Mouse (Mus musculus) MEL (cell line): ENCODE results near the gene Calm3. TPM values are rescaled to one million over a fixed set of nuclear protein-coding genes. Genes with fewer than 3 reads are reported as not detected.

ENCODE experiments used
- DNase-seq: peaks from one replicate; pipeline ENCODE4 v3.0.0; 2011; ENCODE audit warnings: low read depth, low spot score
- H3K27ac ChIP-seq: 2 replicates; pipeline ENCODE4 v1.5.1; 2012; ENCODE audit warnings: low read depth, mild to moderate bottlenecking, control low read depth, low read length, moderate library complexity; ENCODE audit not compliant: control insufficient read depth
- H3K27me3 ChIP-seq, 2 experiments: fragments of 150-350 bp in 1 of 2; sonication (generic) in 1 of 2; 2 replicates each; pipeline ENCODE4 v1.6.1; 2012; ENCODE audit warnings: low read length in 2 of 2, mild to moderate bottlenecking in 2 of 2, improper control_type of control experiment in 1 of 2, moderate library complexity in 1 of 2; ENCODE audit not compliant: insufficient read depth in 2 of 2, control insufficient read depth in 1 of 2
- H3K36me3 ChIP-seq, 2 experiments: 2 replicates each; pipeline ENCODE4 v1.6.1; 2012 to 2014; ENCODE audit warnings: low read length in 2 of 2, improper control_type of control experiment in 1 of 2, inconsistent platforms in 1 of 2, mild to moderate bottlenecking in 1 of 2; ENCODE audit not compliant: insufficient read depth in 2 of 2, control insufficient read depth in 1 of 2
- H3K4me1 ChIP-seq, 2 experiments: fragments of 150-350 bp in 1 of 2; sonication (generic) in 1 of 2; 2 replicates each; pipeline ENCODE4 v1.6.1; 2012; ENCODE audit warnings: low read length in 2 of 2, improper control_type of control experiment in 1 of 2, mild to moderate bottlenecking in 1 of 2; ENCODE audit not compliant: insufficient read depth in 2 of 2, control insufficient read depth in 1 of 2
- H3K4me3 ChIP-seq, 2 experiments: fragments of 150-350 bp in 1 of 2; sonication (generic) in 1 of 2; 2 replicates each; pipeline ENCODE4 v1.5.1; 2012; ENCODE audit warnings: low read depth in 2 of 2, low read length in 2 of 2, mild to moderate bottlenecking in 2 of 2, moderate library complexity in 2 of 2, control low read depth in 1 of 2, improper control_type of control experiment in 1 of 2; ENCODE audit not compliant: control insufficient read depth in 1 of 2, insufficient read depth in 1 of 2
- H3K79me2 ChIP-seq: 2 replicates; pipeline ENCODE4 v1.6.1; 2012; ENCODE audit warnings: mild to moderate bottlenecking, low read length, moderate library complexity; ENCODE audit not compliant: control insufficient read depth, poor library complexity, insufficient read depth
- H3K9ac ChIP-seq: 2 replicates; pipeline ENCODE4 v1.6.1; 2012; ENCODE audit warnings: low read depth, mild to moderate bottlenecking, control low read depth, low read length, moderate library complexity; ENCODE audit not compliant: control insufficient read depth, poor library complexity, severe bottlenecking
- H3K9me3 ChIP-seq: fragments of 150-350 bp; sonication (generic); replicated peaks from 2 replicates; pipeline ENCODE4 v1.6.1; 2012; ENCODE audit warnings: mild to moderate bottlenecking, low read length, improper control_type of control experiment, moderate library complexity; ENCODE audit not compliant: insufficient read depth
- CHD1 ChIP-seq: IDR thresholded peaks from 2 replicates; pipeline ENCODE4 v1.6.1; 2012; ENCODE audit warnings: low read depth, mild to moderate bottlenecking, inconsistent platforms, low read length, improper control_type of control experiment
- CTCF ChIP-seq, 3 experiments: IDR thresholded peaks in 2 of 3; conservative IDR thresholded peaks in 1 of 3; 2 replicates each; pipeline ENCODE4 v1.5.1; 2011 to 2012; ENCODE audit warnings: low read length in 3 of 3, low read depth in 2 of 3, mild to moderate bottlenecking in 2 of 3, improper control_type of control experiment in 1 of 3, inconsistent platforms in 1 of 3, mixed read lengths in 1 of 3, moderate library complexity in 1 of 3; ENCODE audit not compliant: control insufficient read depth in 1 of 3, insufficient read depth in 1 of 3, poor library complexity in 1 of 3, severe bottlenecking in 1 of 3
- E2F4 ChIP-seq: IDR thresholded peaks from 2 replicates; pipeline ENCODE4 v1.6.1; 2011; ENCODE audit warnings: low read depth, low read length, improper control_type of control experiment, borderline replicate concordance
- ELF1 ChIP-seq: IDR thresholded peaks from 2 replicates; pipeline ENCODE4 v1.6.1; 2014; ENCODE audit warnings: low read depth, mild to moderate bottlenecking, inconsistent platforms, low read length, improper control_type of control experiment, moderate library complexity
- EP300 ChIP-seq, 2 experiments: IDR thresholded peaks; 2 replicates each; pipeline ENCODE4 v1.6.1; 2011; ENCODE audit warnings: improper control_type of control experiment in 2 of 2, low read length in 2 of 2, low read depth in 1 of 2, mild to moderate bottlenecking in 1 of 2
- ETS1 ChIP-seq: IDR thresholded peaks from 2 replicates; pipeline ENCODE4 v1.6.1; 2012; ENCODE audit warnings: low read depth, mild to moderate bottlenecking, inconsistent platforms, low read length, improper control_type of control experiment, moderate library complexity
- GABPA ChIP-seq: IDR thresholded peaks from 2 replicates; pipeline ENCODE4 v1.6.1; 2012; ENCODE audit warnings: low read depth, mild to moderate bottlenecking, inconsistent platforms, low read length, improper control_type of control experiment, moderate library complexity
- GATA1 ChIP-seq: IDR thresholded peaks from 2 replicates; pipeline ENCODE4 v1.6.1; 2011; ENCODE audit warnings: low read depth, low read length, improper control_type of control experiment
- HCFC1 ChIP-seq: IDR thresholded peaks from 2 replicates; pipeline ENCODE4 v1.6.1; 2012; ENCODE audit warnings: low read depth, mild to moderate bottlenecking, inconsistent platforms, low read length, improper control_type of control experiment, moderate library complexity
- JUND ChIP-seq: IDR thresholded peaks from 2 replicates; pipeline ENCODE4 v1.6.1; 2011; ENCODE audit warnings: low read depth, mild to moderate bottlenecking, improper control_type of control experiment, low read length
- KAT2A ChIP-seq: conservative IDR thresholded peaks from 2 replicates; pipeline ENCODE4 v1.6.1; 2012; ENCODE audit warnings: low read depth, low read length, improper control_type of control experiment, inconsistent platforms
- MAX ChIP-seq: IDR thresholded peaks from 2 replicates; pipeline ENCODE4 v1.6.1; 2011; ENCODE audit warnings: low read length, improper control_type of control experiment
- MAZ ChIP-seq: IDR thresholded peaks from 2 replicates; pipeline ENCODE4 v1.6.1; 2012; ENCODE audit warnings: low read depth, mild to moderate bottlenecking, inconsistent platforms, low read length, improper control_type of control experiment
- MEF2A ChIP-seq: IDR thresholded peaks from 2 replicates; pipeline ENCODE4 v1.6.1; 2014; ENCODE audit warnings: low read depth, mild to moderate bottlenecking, inconsistent platforms, low read length, improper control_type of control experiment; ENCODE audit not compliant: poor library complexity, insufficient replicate concordance, severe bottlenecking; ENCODE audit errors: extremely low read depth
- MXI1 ChIP-seq: IDR thresholded peaks from 2 replicates; pipeline ENCODE4 v1.6.1; 2011; ENCODE audit warnings: mild to moderate bottlenecking, low read depth, low read length, improper control_type of control experiment
- MYB ChIP-seq: IDR thresholded peaks from 2 replicates; pipeline ENCODE4 v1.6.1; 2011; ENCODE audit warnings: mild to moderate bottlenecking, low read depth, low read length, improper control_type of control experiment
- NELFE ChIP-seq: IDR thresholded peaks from 2 replicates; pipeline ENCODE4 v1.6.1; 2011; ENCODE audit warnings: low read depth, low read length, improper control_type of control experiment
- NRF1 ChIP-seq: IDR thresholded peaks from 2 replicates; pipeline ENCODE4 v1.6.1; 2014; ENCODE audit warnings: low read depth, mild to moderate bottlenecking, inconsistent platforms, low read length, improper control_type of control experiment, moderate library complexity; ENCODE audit not compliant: poor library complexity, insufficient read depth, severe bottlenecking
- POLR2A ChIP-seq, 2 experiments: IDR thresholded peaks; 2 replicates each; pipeline ENCODE4 v1.6.1; 2011 to 2012; ENCODE audit warnings: low read length in 2 of 2, mild to moderate bottlenecking in 2 of 2, control low read depth in 1 of 2, improper control_type of control experiment in 1 of 2, low read depth in 1 of 2, moderate library complexity in 1 of 2; ENCODE audit not compliant: control insufficient read depth in 1 of 2, insufficient read depth in 1 of 2, poor library complexity in 1 of 2
- POLR2AphosphoS2 ChIP-seq: IDR thresholded peaks from 2 replicates; pipeline ENCODE4 v1.6.1; 2011; ENCODE audit warnings: low read length, improper control_type of control experiment
- POLR2AphosphoS5 ChIP-seq: IDR thresholded peaks from 2 replicates; pipeline ENCODE4 v1.6.1; 2012; ENCODE audit warnings: low read depth, borderline replicate concordance, mild to moderate bottlenecking, inconsistent platforms, low read length, moderate library complexity, mixed read lengths
- RAD21 ChIP-seq: IDR thresholded peaks from 2 replicates; pipeline ENCODE4 v1.6.1; 2011; ENCODE audit warnings: mild to moderate bottlenecking, low read depth, low read length, improper control_type of control experiment
- RCOR1 ChIP-seq: IDR thresholded peaks from 2 replicates; pipeline ENCODE4 v1.6.1; 2012; ENCODE audit warnings: low read depth, mild to moderate bottlenecking, inconsistent platforms, low read length, improper control_type of control experiment
- SIN3A ChIP-seq: IDR thresholded peaks from 2 replicates; pipeline ENCODE4 v1.6.1; 2012; ENCODE audit warnings: low read length, improper control_type of control experiment, inconsistent platforms
- SMC3 ChIP-seq: IDR thresholded peaks from 2 replicates; pipeline ENCODE4 v1.6.1; 2011; ENCODE audit warnings: low read depth, low read length, improper control_type of control experiment
- TAL1 ChIP-seq: IDR thresholded peaks from 2 replicates; pipeline ENCODE4 v1.6.1; 2012; ENCODE audit warnings: mild to moderate bottlenecking, inconsistent platforms, low read length, moderate library complexity, mixed read lengths
- TBP ChIP-seq: IDR thresholded peaks from 2 replicates; pipeline ENCODE4 v1.8.0; 2011; ENCODE audit warnings: low read depth, low read length, improper control_type of control experiment
- TCF12 ChIP-seq: IDR thresholded peaks from 2 replicates; pipeline ENCODE4 v1.6.1; 2014; ENCODE audit warnings: low read depth, mild to moderate bottlenecking, inconsistent platforms, low read length, improper control_type of control experiment, moderate library complexity
- UBTF ChIP-seq: IDR thresholded peaks from 2 replicates; pipeline ENCODE4 v1.6.1; 2012; ENCODE audit warnings: low read depth, mild to moderate bottlenecking, inconsistent platforms, low read length, improper control_type of control experiment, moderate library complexity, borderline replicate concordance; ENCODE audit not compliant: insufficient read depth
- USF1 ChIP-seq: IDR thresholded peaks from 2 replicates; pipeline ENCODE4 v1.6.1; 2014; ENCODE audit warnings: low read depth, mild to moderate bottlenecking, inconsistent platforms, low read length, improper control_type of control experiment, moderate library complexity
- USF2 ChIP-seq, 2 experiments: IDR thresholded peaks; 2 replicates each; pipeline ENCODE4 v1.6.1; 2011 to 2012; ENCODE audit warnings: improper control_type of control experiment in 2 of 2, low read length in 2 of 2, borderline replicate concordance in 1 of 2, inconsistent platforms in 1 of 2, low read depth in 1 of 2, mild to moderate bottlenecking in 1 of 2; ENCODE audit not compliant: insufficient read depth in 1 of 2
- ZC3H11A ChIP-seq: IDR thresholded peaks from 2 replicates; pipeline ENCODE4 v1.6.1; 2012; ENCODE audit warnings: low read depth, mild to moderate bottlenecking, inconsistent platforms, low read length, improper control_type of control experiment
- ZMIZ1 ChIP-seq: IDR thresholded peaks from 2 replicates; pipeline ENCODE4 v1.6.1; 2012; ENCODE audit warnings: low read depth, mild to moderate bottlenecking, inconsistent platforms, low read length, improper control_type of control experiment, moderate library complexity
- ZNF384 ChIP-seq: IDR thresholded peaks from 2 replicates; pipeline ENCODE4 v1.6.1; 2012; ENCODE audit warnings: low read depth, mild to moderate bottlenecking, inconsistent platforms, low read length, improper control_type of control experiment
- polyA plus RNA-seq, 2 experiments: library from polyadenylated mRNA; stranded (reverse) in 1 of 2; unstranded in 1 of 2; fragments of >175 nt in 1 of 2; fragments of >200 nt in 1 of 2; gene quantifications; 2 replicates each; pipeline versions ENCODE4 v1.2.1 to v1.2.4; 2012; ENCODE audit warnings: low replicate concordance in 2 of 2, low read depth in 1 of 2; ENCODE audit not compliant: insufficient read length in 2 of 2, insufficient read depth in 1 of 2, missing spikeins in 1 of 2
- total RNA-seq: library from RNA; depleted of rRNA; stranded (reverse); fragments of 300-350 nt; gene quantifications from 2 replicates; pipeline ENCODE4 v1.2.3, GENCODE M21; 2012; rRNA removed

The Calm3 gene
- total RNA-seq, result 450 and 482 TPM in 2 replicates
- polyA plus RNA-seq, result 1,000 to 10,000 TPM in 1 of 2 experiments, 100 to 1,000 TPM in 1; 515 to 1,030 TPM

GRCm38 (mm10) chr7:16924037-16924834 lies at the start of gene Calm3:
Calm3 (minus strand) TSS chr7:16924114.
- peaks cover 0 to 13% of the 10 kb centered on the region in 2 experiments; a peak in 2 of 4 replicates for H3K36me3 ChIP-seq
- H3K9me3 ChIP-seq, result no peaks in the 10 kb centered on the region
- H3K27ac ChIP-seq, result peak within 1 kb of the TSS; percentile 95
- no peaks in the 10 kb centered on the region for H3K27me3 ChIP-seq
- H3K4me1 ChIP-seq, result peaks cover 0 to 13% of the 10 kb centered on the region in 2 experiments; a peak in 3 of 4 replicates
- H3K79me2 ChIP-seq, result peaks cover 41% of the 10 kb centered on the region
- peak within 1 kb of the TSS; percentile 84 to 96 for H3K4me3 ChIP-seq
- H3K9ac ChIP-seq, result peak within 1 kb of the TSS; percentile 95
- DNase-seq, result peak; percentile 100
- TF ChIP-seq RAD21, result no peak
- TF ChIP-seq NELFE, result peak; percentile 69; the same call in 1 of the 2 replicates
- peak; percentile 73; the same call in 1 of the 2 replicates for TF ChIP-seq MXI1
- TF ChIP-seq USF1, result peak; percentile 60
- peak; percentile 53; the same call in 1 of the 2 replicates for TF ChIP-seq ZMIZ1
- TF ChIP-seq MYB, result no peak
- peak; percentile 100 for TF ChIP-seq CHD1
- TF ChIP-seq SMC3, result no peak
- TF ChIP-seq MAZ, result peak; percentile 92
- peak; percentile 88 for TF ChIP-seq TBP
- peak; percentile 70 for TF ChIP-seq NRF1
- TF ChIP-seq MAX, result peak; percentile 88
- TF ChIP-seq TAL1, result no peak
- peak; percentile 89 for TF ChIP-seq SIN3A
- TF ChIP-seq RCOR1, result no peak
- peak; percentile 88 for TF ChIP-seq KAT2A
- no peak for TF ChIP-seq JUND
- no peak for TF ChIP-seq GATA1
- TF ChIP-seq ZNF384, result no peak
- peak; percentile 58; the same call in 1 of the 2 replicates for TF ChIP-seq POLR2AphosphoS2
- TF ChIP-seq USF2 (IDR thresholded peaks at IDR 0.05; ENCODE audit: borderline replicate concordance in 1 of 2, insufficient read depth in 1 of 2, low read depth in 1 of 2, low read length in 2 of 2), result no peak
- TF ChIP-seq ELF1, result peak; percentile 80
- peak; percentile 81 for TF ChIP-seq TCF12
- peak; percentile 65; the same call in 1 of the 2 replicates for TF ChIP-seq GABPA
- TF ChIP-seq HCFC1, result peak; percentile 83
- no peak for TF ChIP-seq E2F4
- peak in 1 of 2 experiments; percentile 91; a peak in 2 of 4 replicates for TF ChIP-seq POLR2A (IDR thresholded peaks at IDR 0.05; ENCODE audit: control insufficient read depth in 1 of 2, insufficient read depth in 1 of 2, low read depth in 1 of 2, low read length in 2 of 2, poor library complexity in 1 of 2)
- peak in 1 of 2 experiments; percentile 56; a peak in 2 of 4 replicates for TF ChIP-seq EP300 (IDR thresholded peaks at IDR 0.05; ENCODE audit: low read depth in 1 of 2, low read length in 2 of 2)
- no peak; the same call in 1 of the 2 replicates for TF ChIP-seq UBTF
- no peak for TF ChIP-seq POLR2AphosphoS5
- TF ChIP-seq ZC3H11A, result no peak
- no peak for TF ChIP-seq CTCF (IDR thresholded peaks at IDR 0.05 in 2 of 3, conservative IDR thresholded peaks at IDR 0.05 in 1 of 3; ENCODE audit: control insufficient read depth in 1 of 3, insufficient read depth in 1 of 3, low read depth in 2 of 3, low read length in 3 of 3, poor library complexity in 1 of 3, severe bottlenecking in 1 of 3)
- peak; percentile 56; the same call in 1 of the 2 replicates for TF ChIP-seq MEF2A
- peak; percentile 65 for TF ChIP-seq ETS1
